ENCODE assay signal across 11 mouse cellular contexts in genomic region chr6:8188599-8189233, GRCm38 (mm10). TPM values are rescaled to one million over a fixed set of nuclear protein-coding genes. Genes with fewer than 3 reads are reported as not detected.
DNase-seq lines count a peak whose midpoint lies in the region; ATAC-seq and TF ChIP-seq lines count a peak whose summit lies in the region.
"Had no signal": no experiment of that assay in that cellular context is flagged by ENCODE, and none has a peak within 500 bp of the region (broad histone marks: within the 10 kb centered on the region; RNA-seq: fewer than 3 reads in every experiment).

No protein-coding gene starts in this region.

- H3K4me1 ChIP-seq in intestine, embryonic 14.5 days (replicated peaks; ENCODE audit: control insufficient read depth, insufficient read depth, low read length) = 0 out of 2 replicates have a peak, but pooled peaks cover 1% of the 10 kb centered on the region
- H3K4me1 ChIP-seq in intestine, embryonic 16.5 days (ENCODE audit: control insufficient read depth, insufficient read depth, low read length) = no peaks in the 10 kb centered on the region
- H3K4me1 ChIP-seq in E14TG2a.4 (replicated peaks; ENCODE audit: low read depth, low read length) = no peaks in the 10 kb centered on the region
- no peaks in the 10 kb centered on the region for H3K4me1 ChIP-seq in heart, embryonic 10.5 days

- no peak overlapping the region for H3K4me2 ChIP-seq in intestine, embryonic 14.5 days (ENCODE audit: low read length)
- no peak overlapping the region for H3K4me2 ChIP-seq in intestine, embryonic 16.5 days (ENCODE audit: low read depth, low read length)

- no peaks in the 10 kb centered on the region for H3K9me3 ChIP-seq in intestine, embryonic 14.5 days (ENCODE audit: control insufficient read depth, low read length)
- H3K9me3 ChIP-seq in intestine, embryonic 16.5 days (ENCODE audit: control insufficient read depth, low read length) = no peaks in the 10 kb centered on the region
- peaks cover 8% of the 10 kb centered on the region for H3K9me3 ChIP-seq in E14TG2a.4 (ENCODE audit: low read length)
- no peaks in the 10 kb centered on the region for H3K9me3 ChIP-seq in heart, embryonic 10.5 days
- H3K9me3 ChIP-seq: megakaryocyte, embryonic 14.5 days had no signal

- TF ChIP-seq CTCF in E14TG2a.4 (conservative IDR thresholded peaks at IDR 0.05; ENCODE audit: low read length) = peak; percentile 12

- no peaks in the 10 kb centered on the region for H3K27me3 ChIP-seq in intestine, embryonic 14.5 days (replicated peaks; ENCODE audit: control insufficient read depth, insufficient read depth, low read length)
- no peaks in the 10 kb centered on the region for H3K27me3 ChIP-seq in intestine, embryonic 16.5 days (replicated peaks; ENCODE audit: control insufficient read depth, insufficient read depth, low read length)
- H3K27me3 ChIP-seq in E14TG2a.4 (ENCODE audit: insufficient read depth, low read length) = no peaks in the 10 kb centered on the region
- no peaks in the 10 kb centered on the region for H3K27me3 ChIP-seq in heart, embryonic 10.5 days (ENCODE audit: insufficient read depth, poor library complexity, severe bottlenecking)
- H3K27me3 ChIP-seq: megakaryocyte, embryonic 14.5 days had no signal

- 94% methylated on average over 3 of the region's 3 CpGs for WGBS in intestine, embryonic 14.5 days
- 92% methylated on average over 3 of the region's 3 CpGs for WGBS in intestine, embryonic 16.5 days
- 83% methylated on average over 3 of the region's 3 CpGs for WGBS in heart, embryonic 10.5 days

- H3K27ac ChIP-seq in intestine, embryonic 14.5 days (ENCODE audit: low read depth) = no peak overlapping the region
- no peak overlapping the region for H3K27ac ChIP-seq in intestine, embryonic 16.5 days (ENCODE audit: low read length)
- H3K27ac ChIP-seq in heart, embryonic 10.5 days = no peak overlapping the region

- DNase-seq in intestine, embryonic 14.5 days (ENCODE audit: low spot score) = no peak
- peak; percentile 78 for DNase-seq in adipocyte (ENCODE audit: low spot score)
- DNase-seq in right cerebral cortex, adult 2 months (ENCODE audit: low spot score in 2 of 2) = no peak
- DNase-seq in urinary bladder, postnatal 36 days (ENCODE audit: low spot score in 2 of 2) = no peak
- no peak for DNase-seq in heart, embryonic 10.5 days (ENCODE audit: low spot score)
- DNase-seq: kidney, postnatal 4 days had no signal

- no peak overlapping the region for H3K9ac ChIP-seq in intestine, embryonic 14.5 days (ENCODE audit: low read length)
- no peak overlapping the region for H3K9ac ChIP-seq in intestine, embryonic 16.5 days (ENCODE audit: low read depth, low read length)

- no peak overlapping the region for H3K4me3 ChIP-seq in intestine, embryonic 14.5 days (ENCODE audit: low read depth, low read length)
- no peak overlapping the region for H3K4me3 ChIP-seq in intestine, embryonic 16.5 days (ENCODE audit: low read length)
- no peak overlapping the region for H3K4me3 ChIP-seq in E14TG2a.4 (replicated peaks; ENCODE audit: low read length)
- H3K4me3 ChIP-seq in heart, embryonic 10.5 days = no peak overlapping the region
- H3K4me3 ChIP-seq: erythroblast, embryonic 14.5 days; megakaryocyte, embryonic 14.5 days had no signal

- H3K36me3 ChIP-seq in intestine, embryonic 14.5 days (ENCODE audit: control insufficient read depth, insufficient read depth, low read length) = no peaks in the 10 kb centered on the region
- no peaks in the 10 kb centered on the region for H3K36me3 ChIP-seq in intestine, embryonic 16.5 days (ENCODE audit: control insufficient read depth, insufficient read depth, low read length)
- no peaks in the 10 kb centered on the region for H3K36me3 ChIP-seq in E14TG2a.4 (ENCODE audit: insufficient read depth, low read length)
- H3K36me3 ChIP-seq in heart, embryonic 10.5 days = no peaks in the 10 kb centered on the region

- 0 out of 2 replicates have a peak, but pooled peaks have one; percentile 8 for ATAC-seq in intestine, embryonic 14.5 days (replicated peaks; ENCODE audit: low FRiP score, low TSS enrichment, low read depth)
- ATAC-seq in intestine, embryonic 16.5 days = no peak
- 0 out of 2 replicates have a peak, but pooled peaks have one; percentile 37 for ATAC-seq in megakaryocyte-erythroid progenitor cell, adult 5-6 weeks (replicated peaks; ENCODE audit: low FRiP score, low TSS enrichment, poor library complexity, severe bottlenecking)

RNA-seq across cellular contexts. Expression of gene Col28a1, which starts 3.7 kb away (rescaled TPM):
- polyA plus RNA-seq in intestine, embryonic 14.5 days (2014; fragmentation: Nextera tagmentation; extraction: Ambion mirVana) = 1.4 and 2.1 TPM in 2 replicates
- 2.2 and 2.4 TPM in 2 replicates for polyA plus RNA-seq in intestine, embryonic 16.5 days (2015; fragmentation: Nextera tagmentation; extraction: Ambion mirVana)
- total RNA-seq in megakaryocyte-erythroid progenitor cell, adult 5-6 weeks (2014; fragmentation: Nextera tagmentation) = not detected in 2 replicates
- 0.08 TPM in 1 of 2 replicates, not detected in the other for total RNA-seq in megakaryocyte-erythroid progenitor cell, adult 5-6 weeks (2017)
- not detected in 2 replicates for polyA plus RNA-seq in heart, embryonic 10.5 days (2016; fragmentation: Nextera tagmentation; extraction: Ambion mirVana)
- polyA plus RNA-seq: erythroblast, embryonic 14.5 days had no signal

RNA-seq across cellular contexts. Expression of gene Mios, which starts 20.3 kb away (rescaled TPM):
- 25.2 and 29.3 TPM in 2 replicates for polyA plus RNA-seq in intestine, embryonic 14.5 days (2014; fragmentation: Nextera tagmentation; extraction: Ambion mirVana)
- 16.7 and 16.9 TPM in 2 replicates for polyA plus RNA-seq in intestine, embryonic 16.5 days (2015; fragmentation: Nextera tagmentation; extraction: Ambion mirVana)
- 31.4 and 33.6 TPM in 2 replicates for total RNA-seq in megakaryocyte-erythroid progenitor cell, adult 5-6 weeks (2014; fragmentation: Nextera tagmentation)
- 39.2 and 53.4 TPM in 2 replicates for total RNA-seq in megakaryocyte-erythroid progenitor cell, adult 5-6 weeks (2017)
- 22.0 and 23.9 TPM in 2 replicates for polyA plus RNA-seq in heart, embryonic 10.5 days (2016; fragmentation: Nextera tagmentation; extraction: Ambion mirVana)
